Mouse (Mus musculus) midbrain, embryonic 13.5 days (tissue): ENCODE measurements at regions not wholly inside any gene's neighbourhood (a gene's known extent, or its start where the extent isn't known, plus 50 kb on each side); places are given as distances from the start of the nearest gene placed in this dataset.
A peak's percentile ranks its signal among the peaks of the same experiment; 100 is the strongest.
"Not testable (repeated sequence)": the region's sequence is repeated elsewhere in the genome, so short reads cannot be mapped to it uniquely, and the experiment has no call there.

Experiments
- ATAC-seq: fragments of 200-750 bp; cut with Nextera tagmentation; 2 replicates; pipeline ENCODE4 v1.8.0; 2017; ENCODE audit warnings: mild to moderate bottlenecking, moderate TSS enrichment, moderate library complexity
- H3K27ac ChIP-seq: fragments of 300-500 bp; sonication (generic); 2 replicates; pipeline ENCODE4 v1.5.1; 2015; ENCODE audit warnings: inconsistent platforms, mild to moderate bottlenecking, moderate library complexity
- H3K27me3 ChIP-seq: fragments of 300-500 bp; sonication (generic); 2 replicates; pipeline ENCODE4 v1.6.1; 2015; ENCODE audit warnings: mild to moderate bottlenecking, inconsistent platforms
- H3K36me3 ChIP-seq: fragments of 300-500 bp; sonication (generic); 2 replicates; pipeline ENCODE4 v1.6.1; 2015; ENCODE audit warnings: mild to moderate bottlenecking, inconsistent platforms
- H3K4me1 ChIP-seq: fragments of 300-500 bp; sonication (generic); replicated peaks from 2 replicates; pipeline ENCODE4 v1.6.1; 2015; ENCODE audit warnings: inconsistent platforms
- H3K4me2 ChIP-seq: fragments of 300-500 bp; sonication (generic); replicated peaks from 2 replicates; pipeline ENCODE4 v1.6.1; 2015; ENCODE audit warnings: moderate library complexity, mild to moderate bottlenecking, inconsistent platforms
- H3K4me3 ChIP-seq: fragments of 300-500 bp; sonication (generic); replicated peaks from 2 replicates; pipeline ENCODE4 v1.5.1; 2015; ENCODE audit warnings: mild to moderate bottlenecking, inconsistent platforms
- H3K9ac ChIP-seq: fragments of 300-500 bp; sonication (generic); replicated peaks from 2 replicates; pipeline ENCODE4 v1.6.1; 2015; ENCODE audit warnings: mild to moderate bottlenecking, inconsistent platforms
- H3K9me3 ChIP-seq: fragments of 300-500 bp; sonication (generic); 2 replicates; pipeline ENCODE4 v1.6.1; 2016; ENCODE audit warnings: mild to moderate bottlenecking, inconsistent platforms
- WGBS: fragments of 180-500 bp; shearing (Covaris S2); methylation state at CpG from one replicate; pipeline ENCODE4 v1.1.7; 2015; 5-methylcytosine and 5-hydroxymethylcytosine counted together

DNA sequence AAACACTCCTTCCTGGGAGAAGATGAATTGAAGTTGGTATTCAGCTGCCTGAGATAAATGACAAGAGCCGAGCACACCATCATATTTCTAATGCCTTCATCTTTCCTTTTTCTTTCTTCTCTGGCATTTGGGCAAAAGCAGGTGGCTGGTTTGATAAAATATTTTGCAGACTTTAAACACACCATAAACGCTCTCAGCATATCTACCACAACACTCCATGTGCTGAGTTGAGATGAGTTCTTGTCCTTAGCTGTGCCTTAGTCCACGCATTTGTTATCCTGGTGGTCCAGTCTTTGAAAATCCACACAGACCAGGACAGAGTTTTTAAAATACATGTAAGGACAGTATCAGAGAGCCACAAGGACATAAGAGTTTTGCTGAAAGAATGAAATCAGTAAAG lies 74.3 kb upstream of the Immp2l start:
- 89% methylated on average over 3 of the region's 3 CpGs for WGBS
- Histone ChIP-seq H3K9ac (no peak overlapping the region), H3K27ac (no peak overlapping the region), H3K27me3 (no peaks in the 10 kb centered on the region), H3K36me3 (no peaks in the 10 kb centered on the region), H3K4me1 (no peaks in the 10 kb centered on the region), H3K9me3 (no peaks in the 10 kb centered on the region), H3K4me3 (no peak overlapping the region), H3K4me2 (no peak overlapping the region)
- ATAC-seq: no peak

- Histone ChIP-seq H3K27me3 (no peaks in the 10 kb centered on the region), H3K9ac (no peak overlapping the region), H3K4me2 (no peak overlapping the region), H3K4me3 (no peak overlapping the region), H3K4me1 (no peaks in the 10 kb centered on the region), H3K36me3 (no peaks in the 10 kb centered on the region), H3K27ac (no peak overlapping the region), H3K9me3 (no peaks in the 10 kb centered on the region)
- no peak for ATAC-seq
- WGBS: 79% methylated on average over 3 of the region's 3 CpGs
Measured at GRCm38 (mm10) chr12:40958536-40958935, 65.4 kb upstream of the Immp2l start.

DNA sequence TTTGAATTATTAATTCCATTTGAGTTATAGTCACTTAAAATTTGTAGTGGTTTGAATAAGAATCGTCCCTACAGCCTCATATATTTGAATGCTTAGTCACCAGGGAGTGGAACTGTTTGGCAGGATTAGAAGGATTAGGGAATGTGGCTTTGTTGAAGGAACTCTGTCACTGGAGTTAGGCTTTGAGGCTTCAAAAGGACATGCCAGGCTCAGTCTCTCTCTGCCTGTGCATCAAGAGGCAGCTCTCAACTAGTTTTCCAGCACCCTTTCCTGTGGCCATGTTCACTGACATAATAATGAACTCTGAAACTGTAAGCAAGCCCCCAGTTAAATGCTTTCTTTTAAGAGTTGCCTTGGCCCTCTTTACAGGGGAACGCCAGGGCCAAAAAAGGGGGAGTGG lies 58.9 kb upstream of the Immp2l start:
- H3K4me2 ChIP-seq: no peak overlapping the region
- no peaks in the 10 kb centered on the region for H3K9me3 ChIP-seq
- H3K36me3 ChIP-seq: no peaks in the 10 kb centered on the region
- no peaks in the 10 kb centered on the region for H3K27me3 ChIP-seq
- H3K9ac ChIP-seq: no peak overlapping the region
- ATAC-seq: 0 out of 2 replicates have a peak, but pooled peaks have one; percentile 37
- no peaks in the 10 kb centered on the region for H3K4me1 ChIP-seq
- H3K27ac ChIP-seq: no peak overlapping the region
- H3K4me3 ChIP-seq: no peak overlapping the region
- 22% methylated on average over 2 of the region's 2 CpGs for WGBS

DNA sequence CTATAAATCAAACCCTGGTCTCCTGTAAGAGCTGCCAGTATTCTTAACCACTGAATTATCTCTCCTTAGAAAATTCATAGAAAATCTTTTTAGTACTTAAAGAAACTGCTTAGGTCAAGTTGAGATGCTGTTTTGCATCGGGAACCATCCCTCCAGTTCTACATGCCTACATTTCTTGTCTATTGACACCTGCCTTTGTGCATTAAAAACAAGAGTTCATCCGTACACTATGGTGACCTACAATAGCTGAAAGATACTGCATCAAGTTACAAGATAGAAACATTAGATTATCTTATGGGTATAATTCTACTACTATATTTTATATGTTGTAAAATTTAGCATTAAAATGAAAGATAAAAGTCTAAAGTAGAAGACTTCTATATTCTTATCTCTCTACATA lies 57.6 kb upstream of the Immp2l start:
- no peak overlapping the region for H3K27ac ChIP-seq
- H3K9ac ChIP-seq: no peak overlapping the region
- no peak overlapping the region for H3K4me2 ChIP-seq
- no peaks in the 10 kb centered on the region for H3K9me3 ChIP-seq
- H3K36me3 ChIP-seq: no peaks in the 10 kb centered on the region
- no peaks in the 10 kb centered on the region for H3K27me3 ChIP-seq
- no peak overlapping the region for H3K4me3 ChIP-seq
- no peak for ATAC-seq
- 98% methylated on average over 2 of the region's 2 CpGs for WGBS
- H3K4me1 ChIP-seq: no peaks in the 10 kb centered on the region

GRCm38 (mm10) chr12:40966723-40967122 lies 57.2 kb upstream of the Immp2l start:
- H3K4me1 ChIP-seq, H3K4me2 ChIP-seq, H3K27ac ChIP-seq, H3K9me3 ChIP-seq, H3K36me3 ChIP-seq, ATAC-seq, H3K4me3 ChIP-seq, H3K27me3 ChIP-seq, H3K9ac ChIP-seq: not testable (repeated sequence)
- WGBS: 96% methylated on average over 6 of the region's 6 CpGs

DNA sequence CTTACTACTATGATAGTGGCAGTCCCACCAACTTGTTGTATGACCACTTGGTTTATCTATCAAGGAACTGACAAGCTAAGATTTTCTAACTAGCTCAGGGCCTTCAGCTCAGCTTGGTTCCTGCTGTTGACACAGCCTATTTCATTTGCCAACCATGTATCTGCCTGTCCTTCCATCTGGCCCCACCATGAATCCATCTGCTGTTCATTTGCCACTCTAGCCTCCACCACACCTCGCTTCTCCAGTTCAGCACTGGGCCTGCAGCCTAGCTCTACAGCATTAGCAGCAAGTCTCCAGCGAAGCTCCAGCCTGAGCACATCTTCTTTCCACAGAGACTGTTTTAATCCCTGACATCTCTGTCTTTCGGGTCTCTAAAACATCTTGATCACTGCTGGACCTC lies 51.0 kb upstream of the Immp2l start:
- H3K4me1 ChIP-seq: no peaks in the 10 kb centered on the region
- H3K27me3 ChIP-seq: no peaks in the 10 kb centered on the region
- WGBS: 84% methylated on average over 3 of the region's 3 CpGs
- no peak overlapping the region for H3K4me2 ChIP-seq
- no peak for ATAC-seq
- no peak overlapping the region for H3K9ac ChIP-seq
- H3K36me3 ChIP-seq: no peaks in the 10 kb centered on the region
- no peak overlapping the region for H3K4me3 ChIP-seq
- no peak overlapping the region for H3K27ac ChIP-seq
- no peaks in the 10 kb centered on the region for H3K9me3 ChIP-seq
